Mouse (Mus musculus) A20 (cell line): ENCODE measurements around the gene Drd4.
A peak's percentile ranks its signal among the peaks of the same experiment; 100 is the strongest.
"Not testable (repeated sequence)": the region's sequence is repeated elsewhere in the genome, so short reads cannot be mapped to it uniquely, and the experiment has no call there.

Experiments used
- DNase-seq: peaks from one replicate; pipeline ENCODE4 v3.0.0-alpha.2; 2011; ENCODE audit warnings: low read depth, low spot score

Drd4 gene

DNA sequence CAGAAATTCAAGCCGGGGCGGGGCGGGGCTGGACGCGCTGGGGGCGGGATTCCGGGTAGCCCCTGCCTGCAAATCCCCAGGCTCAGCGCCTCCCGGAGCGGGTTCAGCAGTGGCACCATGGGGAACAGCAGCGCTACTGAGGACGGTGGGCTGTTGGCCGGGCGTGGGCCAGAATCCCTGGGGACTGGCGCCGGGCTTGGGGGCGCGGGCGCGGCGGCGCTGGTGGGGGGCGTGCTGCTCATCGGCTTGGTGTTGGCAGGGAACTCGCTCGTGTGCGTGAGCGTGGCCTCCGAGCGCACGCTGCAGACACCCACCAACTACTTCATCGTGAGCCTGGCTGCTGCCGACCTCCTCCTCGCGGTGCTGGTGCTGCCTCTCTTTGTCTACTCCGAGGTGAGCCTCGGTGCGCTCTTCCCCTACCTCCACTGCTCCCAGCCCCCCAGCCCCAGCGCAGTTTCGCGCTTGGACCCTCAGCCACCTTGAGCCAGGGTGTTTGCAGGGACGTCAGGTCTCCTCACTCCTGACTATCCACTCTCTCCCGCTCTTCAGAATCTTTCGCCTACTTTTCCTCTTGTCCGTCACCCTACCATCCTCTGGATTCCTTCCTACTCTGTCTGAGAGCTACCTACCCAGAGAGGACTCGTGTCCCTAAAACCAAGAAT, at the start of gene Drd4:
Drd4 (plus strand) TSS at position 86 of the 662 bp plus-strand sequence.
- no peak for DNase-seq

DNA sequence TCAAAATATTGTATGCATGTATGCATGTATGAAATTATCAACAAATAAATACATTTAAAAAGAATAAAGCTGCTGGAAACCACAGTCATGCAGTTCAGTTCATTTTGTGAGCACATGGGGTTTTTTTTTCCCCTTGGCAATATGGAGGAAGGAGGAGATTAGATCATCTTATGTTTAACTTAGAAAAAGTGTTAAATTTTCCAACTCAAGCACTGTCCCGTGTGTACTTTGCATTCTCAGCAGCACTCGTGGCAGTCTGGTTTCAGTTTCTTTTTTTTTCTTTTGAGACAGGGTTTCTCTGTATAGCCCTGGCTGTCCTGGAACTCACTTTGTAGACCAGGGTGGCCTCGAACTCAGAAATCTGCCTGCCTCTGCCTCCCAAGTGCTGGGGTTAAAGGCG, 41.3 kb upstream of the Drd4 start:
- DNase-seq: not testable (repeated sequence)

DNA sequence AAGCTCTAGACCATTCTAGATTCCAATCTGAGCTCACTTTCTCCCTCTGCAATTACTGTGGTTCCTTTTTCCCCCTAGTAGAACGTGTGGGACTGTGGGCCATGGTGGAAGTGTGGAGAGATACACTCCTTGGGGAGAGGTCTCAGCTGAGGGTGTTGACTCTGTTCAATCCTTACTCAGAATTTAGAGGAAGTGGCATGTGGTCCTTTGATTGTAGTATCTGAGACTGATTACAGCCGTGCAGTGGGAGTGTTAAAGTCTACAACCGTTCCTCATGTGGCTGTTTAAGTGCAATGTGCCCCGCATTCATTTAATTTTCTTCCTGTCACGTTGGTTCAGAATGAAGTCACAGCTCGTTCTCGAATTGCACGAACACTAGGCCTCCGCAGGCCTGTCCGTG, 35.6 kb upstream of the Drd4 start:
- DNase-seq: no peak

DNA sequence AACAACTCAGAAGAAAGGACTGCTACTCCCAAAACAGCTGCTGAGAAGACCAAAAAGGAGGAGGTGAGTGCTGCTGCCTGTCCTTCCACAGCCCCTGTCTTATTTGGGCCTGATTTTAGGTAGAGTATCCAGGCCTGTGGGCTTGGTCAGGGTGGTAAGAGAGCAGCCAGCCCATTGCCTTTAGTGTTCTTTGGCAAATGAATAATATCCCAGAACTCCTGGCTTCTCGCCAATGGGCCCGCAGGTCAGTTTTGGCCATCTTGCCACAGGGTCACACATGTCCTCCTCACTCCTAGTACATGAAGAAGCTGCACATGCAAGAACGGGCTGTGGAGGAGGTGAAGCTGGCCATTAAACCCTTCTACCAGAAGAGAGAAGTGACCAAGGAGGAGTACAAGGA, 30.3 kb upstream of the Drd4 start:
- DNase-seq: no peak

DNA sequence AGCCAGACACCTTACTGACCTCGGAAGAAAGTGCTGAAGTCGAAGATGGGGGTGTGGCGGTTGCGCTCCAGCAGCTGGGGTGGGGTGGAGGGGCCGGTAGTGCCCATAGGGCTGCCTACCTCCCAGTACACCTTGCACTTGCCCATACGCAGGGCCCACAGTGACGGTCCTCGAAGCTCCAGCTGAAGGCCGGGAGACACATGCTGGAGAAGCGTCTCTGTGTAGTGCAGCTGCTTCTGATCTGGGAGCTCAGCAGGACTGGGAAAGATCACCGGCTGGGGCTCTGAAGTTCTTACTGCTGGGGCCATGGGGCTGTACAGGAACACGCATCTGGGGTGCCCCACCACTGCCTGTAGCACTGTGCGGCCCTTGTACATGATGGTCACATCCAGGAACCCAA, 28.2 kb upstream of the Drd4 start:
- no peak for DNase-seq

DNA sequence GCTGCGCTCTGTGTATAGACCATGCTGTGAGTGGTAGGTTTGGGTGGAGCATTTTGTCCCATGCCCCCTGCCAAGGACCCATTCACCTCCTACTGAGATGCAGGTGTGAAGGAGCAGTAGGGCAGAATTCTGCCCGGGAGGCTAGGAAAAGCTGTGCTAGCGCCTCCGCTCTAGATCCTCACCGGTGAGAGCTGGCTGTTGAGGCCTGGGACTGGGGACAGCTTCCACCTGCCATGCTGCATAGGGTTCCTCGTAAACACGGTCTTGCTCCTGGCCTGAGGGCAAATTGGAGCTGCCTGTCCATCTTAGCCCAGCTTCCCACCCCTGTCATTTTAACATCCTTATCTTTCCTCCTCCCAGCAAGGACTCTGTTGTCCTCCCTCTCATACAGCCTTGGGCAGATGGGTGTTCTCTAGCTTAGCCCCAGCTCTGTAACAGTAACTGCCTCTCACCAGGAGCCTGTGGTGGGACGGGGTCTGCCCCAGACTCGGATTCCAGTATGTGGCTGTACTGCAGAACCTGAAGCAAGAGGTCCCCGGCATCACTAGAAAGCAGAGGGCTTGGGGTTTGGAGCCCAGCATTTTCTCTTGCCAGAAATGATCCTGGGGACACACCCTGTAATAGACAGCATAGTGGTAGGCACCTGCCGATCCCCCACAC, 27.6 kb upstream of the Drd4 start:
- no peak for DNase-seq

DNA sequence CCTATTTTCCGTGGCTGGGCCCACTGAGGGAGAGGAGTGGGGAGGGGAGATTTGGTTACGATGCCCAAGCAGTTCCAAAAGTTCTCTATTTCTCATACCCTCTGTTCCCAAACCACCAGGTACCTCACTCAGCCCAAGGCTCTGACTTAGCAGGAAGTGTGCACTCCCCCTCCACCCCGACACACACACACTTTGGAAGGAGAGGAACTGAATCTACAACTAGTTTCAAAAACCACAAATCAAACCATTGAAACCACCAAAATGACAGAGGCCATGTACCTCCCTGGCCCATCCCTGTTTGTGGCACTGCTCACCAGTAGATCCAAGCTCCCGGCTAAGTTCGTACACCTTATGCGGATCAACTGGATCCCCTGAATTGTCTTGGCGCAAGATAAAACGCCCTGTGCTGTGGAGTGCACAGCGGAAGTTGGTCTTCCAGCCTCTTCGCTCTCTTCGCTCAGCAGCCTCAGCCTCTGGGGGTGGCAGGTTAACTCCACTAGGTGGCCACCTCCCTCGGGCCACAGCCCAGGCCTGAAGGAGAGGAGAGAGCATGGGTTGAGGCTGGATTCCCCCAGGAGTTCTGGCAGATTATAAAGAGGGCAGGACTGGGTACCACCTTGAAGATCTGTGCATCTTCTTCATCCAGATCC, 26.9 kb upstream of the Drd4 start:
- DNase-seq: peak; percentile 87

DNA sequence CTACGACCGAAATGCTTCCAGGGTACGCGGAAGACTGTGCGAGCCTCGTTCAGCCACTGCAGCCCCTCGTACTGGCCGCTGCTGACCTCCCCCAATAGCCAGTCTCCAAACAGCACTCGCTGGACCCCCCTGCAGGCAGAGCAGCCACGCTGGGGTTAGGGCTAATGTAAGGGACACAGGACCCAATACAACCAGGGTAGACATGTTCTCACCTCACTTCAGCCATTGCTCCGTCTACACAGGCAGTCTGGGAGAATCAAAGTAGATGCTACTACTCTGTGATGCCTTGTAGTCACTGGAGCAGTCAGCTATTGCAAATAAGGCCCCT, 26.4 kb upstream of the Drd4 start:
- DNase-seq: no peak

DNA sequence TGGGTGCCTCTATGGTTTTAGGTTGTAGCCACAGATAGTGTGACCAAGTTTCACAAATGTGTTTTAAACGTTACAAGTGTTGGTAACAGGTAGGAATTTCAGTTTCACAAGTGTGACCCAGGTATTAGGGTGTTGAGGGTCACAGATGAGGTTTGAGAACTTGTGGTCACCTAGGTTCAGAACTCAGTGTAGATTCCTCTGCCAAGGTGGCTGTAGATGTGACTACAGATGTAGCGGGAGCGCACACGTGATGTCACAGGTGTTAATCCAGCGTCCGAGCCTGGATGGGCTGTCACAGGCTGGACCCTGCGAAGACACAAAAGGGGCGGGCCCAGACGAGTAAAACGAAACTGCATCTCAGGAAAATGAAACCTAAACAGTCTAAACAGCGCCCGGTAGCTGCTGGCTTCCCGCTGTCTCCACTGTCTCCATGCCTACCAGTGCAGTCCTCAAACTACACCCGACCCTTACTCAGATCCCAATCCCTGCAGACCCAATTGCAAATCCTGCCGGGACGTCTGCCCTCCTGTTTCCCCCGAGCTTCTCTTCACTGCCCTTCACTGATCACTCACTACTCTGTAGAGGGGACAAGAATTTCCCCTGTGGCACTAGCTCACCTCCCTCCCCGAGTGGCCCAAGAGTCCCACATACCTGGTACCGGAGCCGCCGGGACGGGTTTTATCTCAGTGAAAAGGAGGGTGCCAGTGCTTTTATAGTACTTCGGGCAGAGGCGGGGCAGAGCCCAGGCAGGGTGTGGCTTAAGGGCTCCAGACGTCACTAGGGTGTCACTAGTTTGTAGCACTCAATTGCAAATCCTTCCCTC, 25.9 kb upstream of the Drd4 start, which contains the start of gene Irf7:
Irf7 (minus strand) TSS at position 743 of the 823 bp plus-strand sequence.
- peak; percentile 87 for DNase-seq

DNA sequence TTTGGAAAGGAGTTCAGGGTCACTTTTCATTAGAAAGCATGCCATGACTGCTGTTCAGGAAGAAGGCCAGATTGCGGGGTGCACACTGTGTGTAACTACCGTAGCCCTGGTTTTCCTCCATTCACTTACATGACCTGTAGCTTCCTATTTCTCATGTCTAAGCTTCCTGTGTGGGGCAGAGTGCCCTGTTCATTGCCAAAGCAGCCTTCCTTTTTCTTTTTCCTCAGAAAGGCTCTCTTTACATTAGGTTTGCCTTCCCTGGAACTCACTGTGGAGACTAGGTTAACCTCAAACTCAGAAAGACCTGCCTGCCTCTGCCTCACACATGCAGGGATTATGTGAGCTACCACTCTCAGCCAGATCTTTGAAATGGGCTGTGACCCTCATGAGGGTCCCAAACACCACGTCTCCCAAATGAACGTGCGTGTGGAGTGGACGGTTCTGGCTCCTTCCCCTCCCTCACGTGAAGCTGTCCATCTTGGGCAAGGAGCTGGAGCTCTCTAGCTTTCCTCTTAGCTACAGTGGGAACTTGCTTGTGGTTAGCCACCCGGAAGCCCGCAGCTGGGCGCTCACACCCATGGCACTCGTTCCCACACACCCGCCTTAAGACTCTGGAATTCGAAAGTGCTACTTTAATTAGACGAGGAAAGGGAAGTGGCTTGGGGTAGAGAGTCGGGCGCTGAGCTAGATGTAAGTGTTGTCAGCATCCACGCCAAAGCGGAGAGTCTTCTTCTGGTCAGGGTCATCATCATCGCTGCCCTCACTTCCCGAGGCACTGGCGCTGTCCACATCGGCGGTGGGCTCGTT, 23.1 kb upstream of the Drd4 start:
- DNase-seq: no peak

DNA sequence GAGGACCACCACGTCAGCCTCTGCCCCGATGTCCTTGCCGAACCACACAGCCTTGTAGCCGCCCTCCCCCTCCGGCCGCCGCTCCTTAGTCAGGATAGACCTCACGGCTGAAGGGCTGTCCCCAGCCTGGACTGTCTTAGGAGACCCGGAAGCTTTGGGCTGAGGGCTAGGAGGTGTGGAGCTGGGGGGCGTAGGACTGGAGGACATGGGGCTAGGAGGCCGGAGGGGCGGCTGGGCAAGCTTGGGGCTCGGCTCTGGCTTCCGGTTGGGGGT, 22.6 kb upstream of the Drd4 start:
- no peak for DNase-seq

DNA sequence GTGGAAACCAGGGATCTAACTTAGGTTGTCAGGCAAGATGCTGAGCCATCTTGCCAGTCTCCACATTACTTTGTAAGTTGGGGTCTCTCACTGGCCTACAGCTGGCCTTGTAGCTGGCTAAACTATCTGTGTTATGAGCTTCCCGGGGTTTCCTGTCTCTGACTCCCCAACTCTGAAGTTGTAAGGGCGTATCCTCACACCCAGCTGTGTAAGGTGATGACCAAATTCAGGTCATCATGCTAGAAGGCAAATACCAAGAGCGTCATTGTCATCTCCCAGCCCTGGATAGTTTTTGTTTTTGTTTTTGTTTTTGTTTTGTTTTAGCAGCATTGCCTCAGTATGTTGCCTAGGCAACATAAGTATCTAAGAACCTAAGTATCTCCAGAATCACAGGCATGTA, 21.2 kb upstream of the Drd4 start:
- DNase-seq: no peak

DNA sequence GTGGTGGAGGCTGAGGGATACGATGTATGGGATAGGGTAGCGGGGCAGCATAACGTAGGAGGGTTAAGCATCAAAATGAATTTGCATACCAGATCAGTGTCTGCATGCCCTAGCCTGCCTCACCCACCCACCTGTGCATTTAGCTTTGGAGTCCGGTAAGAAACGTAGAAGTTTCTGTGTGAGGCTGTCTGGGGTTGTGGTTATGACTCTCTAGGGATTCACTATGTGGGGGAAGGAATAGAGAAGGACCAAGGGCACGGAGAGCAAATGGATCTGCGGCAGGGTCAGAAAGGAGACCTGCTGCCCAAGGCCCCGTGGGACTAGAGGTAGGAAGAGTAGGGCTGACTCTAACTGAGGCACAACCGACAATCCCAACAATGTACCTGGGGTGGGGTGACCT, 16.4 kb upstream of the Drd4 start:
- peak; percentile 48 for DNase-seq

DNA sequence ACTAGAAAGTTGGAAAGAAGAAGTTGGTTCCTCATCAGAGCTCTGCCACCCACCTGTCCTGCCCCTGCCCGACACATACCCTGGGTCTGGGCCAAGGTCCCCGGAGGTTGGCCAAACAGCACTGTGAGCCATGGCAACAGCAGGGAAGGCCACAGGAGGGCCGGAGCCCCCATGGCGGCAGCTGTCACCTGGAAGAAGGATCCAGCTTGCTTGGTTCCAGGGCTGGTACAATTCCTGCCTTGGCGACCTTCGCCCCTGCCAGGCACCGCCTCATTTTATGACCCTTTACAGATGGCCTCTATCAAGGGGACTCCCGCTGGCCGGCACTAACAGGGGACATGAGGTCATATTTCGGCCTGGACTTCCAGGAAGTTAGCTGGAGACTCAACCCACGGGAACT, 15.3 kb upstream of the Drd4 start, which contains the start of gene Cdhr5:
Cdhr5 (minus strand) TSS at position 241 of the 400 bp plus-strand sequence.
- DNase-seq: peak; percentile 82

DNA sequence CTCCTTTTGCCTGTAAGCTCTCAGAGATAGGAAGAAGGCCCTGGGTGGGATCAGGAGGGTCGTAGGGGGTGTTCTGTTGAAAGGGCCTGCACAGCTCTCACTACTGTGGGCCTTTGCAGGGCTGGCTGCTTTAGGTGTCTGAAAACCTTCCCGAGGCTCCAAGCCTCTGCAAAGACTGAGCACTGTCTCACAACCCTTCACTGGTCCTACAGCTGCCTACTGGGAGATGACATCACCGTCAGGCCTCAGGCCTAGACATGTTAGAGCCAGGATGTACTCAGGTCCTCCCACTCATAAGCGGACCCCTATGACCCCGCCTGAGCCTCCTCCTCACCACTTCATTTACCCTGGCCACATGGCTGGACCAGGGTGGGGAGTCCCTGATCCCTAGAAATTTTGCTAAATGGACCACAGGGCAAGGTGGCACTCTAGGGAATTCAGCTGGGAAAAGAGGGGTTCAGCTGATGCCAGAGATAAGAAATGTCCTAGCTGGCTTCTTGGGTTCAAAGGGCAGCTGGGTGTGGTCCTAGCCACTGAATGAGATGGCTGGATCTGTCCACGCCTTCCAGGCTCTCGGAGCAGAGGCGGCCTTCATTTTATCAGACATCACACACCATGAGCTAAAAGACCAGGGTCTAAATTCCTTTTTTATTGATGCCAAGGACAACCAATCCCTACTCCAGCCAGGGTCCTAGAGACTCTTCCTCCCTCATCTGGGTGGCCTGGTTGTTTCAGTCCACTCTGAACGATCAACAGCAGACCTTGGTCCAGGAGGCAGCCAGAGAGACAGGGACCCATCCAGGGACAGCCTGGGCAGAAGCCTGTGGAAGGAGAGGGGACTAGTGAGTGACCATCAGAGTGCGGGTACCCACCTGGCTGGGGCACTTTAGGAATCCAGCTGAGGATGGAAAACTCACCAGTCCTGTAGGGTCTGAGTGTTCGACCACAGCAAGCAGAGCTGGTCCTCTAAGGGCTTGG, 13.8 kb upstream of the Drd4 start:
- no peak for DNase-seq

DNA sequence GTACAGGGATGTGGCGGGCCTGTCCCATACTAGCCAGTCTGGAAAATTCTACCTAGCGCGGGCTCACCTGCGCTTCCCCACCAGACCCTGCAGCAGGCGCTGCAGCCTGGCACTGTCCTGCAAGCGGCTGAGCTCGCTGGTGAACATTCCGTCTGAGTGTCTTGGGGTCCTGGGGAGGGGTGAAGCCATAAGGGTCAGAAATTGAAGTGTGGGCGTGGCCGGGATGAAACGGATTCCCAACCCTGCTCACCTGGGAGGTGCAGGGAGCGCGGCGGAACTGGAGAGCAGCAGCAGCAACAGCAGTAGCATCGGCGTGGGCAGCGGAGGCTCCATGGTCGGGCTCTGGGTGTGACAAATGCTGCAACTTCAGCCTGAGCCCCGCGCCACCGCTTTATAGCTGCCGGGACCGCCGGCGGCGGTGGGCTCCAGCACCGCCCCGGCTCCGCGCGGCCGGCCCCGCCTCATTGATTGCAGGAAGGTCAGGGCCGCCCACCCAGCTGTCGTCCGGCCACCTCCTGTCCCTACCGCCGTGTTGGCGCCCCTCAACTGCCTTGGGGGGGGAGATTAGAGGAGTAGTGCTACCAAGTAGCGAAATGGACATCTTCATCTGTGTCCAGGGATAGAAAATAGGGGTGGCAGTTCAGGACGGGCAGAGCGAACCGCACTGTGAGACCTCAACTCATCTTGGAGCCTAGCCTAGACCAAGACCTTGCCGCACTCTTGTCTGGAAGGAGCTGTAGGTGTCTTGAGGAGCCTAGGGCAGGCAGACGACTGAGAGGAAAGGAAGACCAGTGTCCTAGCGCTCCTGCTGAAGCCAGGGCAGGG, 12.8 kb upstream of the Drd4 start, which contains the start of gene Sct:
Sct (minus strand) TSS at position 368 of the 825 bp plus-strand sequence.
- DNase-seq: no peak

DNA sequence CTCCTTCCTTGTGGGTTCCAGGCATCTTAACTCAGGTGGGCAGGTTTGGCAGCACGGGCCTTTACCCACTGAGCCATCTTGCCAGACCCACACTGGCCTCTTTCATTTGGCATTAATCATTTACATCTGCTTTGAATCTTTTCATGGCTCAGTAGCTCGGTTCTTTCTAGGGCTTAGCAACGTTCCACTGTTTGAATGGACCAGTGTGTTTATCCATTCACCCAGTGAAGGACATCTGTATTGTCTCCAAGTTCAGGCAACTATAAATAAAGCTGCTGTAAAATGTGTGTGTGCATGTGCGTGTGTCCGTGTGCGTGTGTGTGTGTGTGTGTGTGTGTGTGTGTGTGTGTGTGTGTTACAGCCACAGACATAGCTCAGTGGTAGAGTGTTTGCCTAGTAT, 10.4 kb upstream of the Drd4 start:
- peak; percentile 30 for DNase-seq

DNA sequence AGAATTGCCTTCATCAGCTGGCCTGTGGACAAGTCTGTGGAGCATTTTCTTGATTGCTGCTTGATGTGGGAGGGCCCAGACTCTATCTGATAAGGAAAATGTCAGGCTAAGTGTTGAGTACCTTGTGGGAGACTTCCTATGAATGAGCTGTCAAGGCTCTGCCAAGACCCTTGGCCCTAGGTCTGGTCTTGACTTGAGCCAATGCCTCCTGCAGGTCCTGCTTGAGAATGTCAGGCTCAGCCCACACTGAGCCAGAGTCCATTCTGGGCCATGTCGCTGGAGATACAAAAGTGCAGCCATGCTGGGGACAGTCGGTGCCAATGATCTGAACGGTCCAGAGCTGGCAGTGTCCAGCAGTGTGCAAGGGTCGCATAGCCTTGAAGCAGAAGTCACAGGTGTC, 9.1 kb upstream of the Drd4 start:
- DNase-seq: no peak

DNA sequence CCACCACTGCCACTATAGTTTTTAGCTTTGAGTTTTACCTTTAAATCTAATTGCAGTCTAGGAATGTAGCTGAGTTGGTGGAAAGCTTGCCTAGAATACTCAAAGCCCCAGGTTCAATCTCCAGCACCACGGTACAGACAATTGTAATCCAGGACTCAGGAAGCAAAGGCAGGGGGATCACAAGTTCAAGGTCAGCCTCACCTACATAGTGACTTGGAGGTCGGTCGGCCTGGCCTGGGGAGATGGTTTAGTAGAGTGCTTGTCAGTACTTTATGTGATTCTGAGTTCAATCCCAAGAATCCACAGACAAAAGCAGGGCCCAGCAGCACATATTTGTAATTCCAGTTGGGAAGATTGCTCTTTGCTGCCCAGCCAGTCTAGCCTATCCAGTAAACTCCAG, 3.8 kb upstream of the Drd4 start:
- no peak for DNase-seq
